Mouse (Mus musculus) lung, adult 2 months (tissue): Measurements from ENCODE around the gene Ppp1r12b.

Source experiments
- CTCF ChIP-seq: fragments of 200-500 bp; IDR thresholded peaks from 2 replicates; pipeline ENCODE4 v1.5.1; 2011; ENCODE audit warnings: mild to moderate bottlenecking, low read length, control low read depth; ENCODE audit not compliant: insufficient read depth
- POLR2A ChIP-seq: fragments of 200-500 bp; IDR thresholded peaks from 2 replicates; pipeline ENCODE4 v1.6.1; 2011; ENCODE audit warnings: low read depth, mild to moderate bottlenecking, control low read depth, low read length, borderline replicate concordance; ENCODE audit errors: extremely low read depth

- TF ChIP-seq CTCF: no peak
- TF ChIP-seq POLR2A: no peak
Observed at GRCm38 (mm10) chr1:134796076-134796475, 159.7 kb downstream of the Ppp1r12b start.
